Mouse (Mus musculus) embryonic facial prominence, embryonic 11.5 days (tissue): ENCODE measurements around the gene Gbf1. TPM values are rescaled to one million over a fixed set of nuclear protein-coding genes. Genes with fewer than 3 reads are reported as not detected.

Experiments used
- ATAC-seq: fragments of 200-750 bp; cut with Nextera tagmentation; replicated peaks from 2 replicates; pipeline ENCODE4 v1.8.0; 2017; ENCODE audit warnings: low read depth; ENCODE audit not compliant: insufficient number of reproducible peaks, low FRiP score, low TSS enrichment
- DNase-seq: peaks from one replicate; pipeline ENCODE4 v3.0.0-alpha.2; 2015; ENCODE audit warnings: low spot score
- H3K27ac ChIP-seq: fragments of 300-500 bp; sonication (generic); replicated peaks from 2 replicates; pipeline ENCODE4 v1.5.1; 2014; ENCODE audit warnings: mild to moderate bottlenecking, low read depth, low read length, control low read depth
- H3K27me3 ChIP-seq: fragments of 300-500 bp; sonication (generic); 2 replicates; pipeline ENCODE4 v1.6.1; 2014; ENCODE audit warnings: mild to moderate bottlenecking, low read length, moderate library complexity, mixed read lengths; ENCODE audit not compliant: control insufficient read depth, insufficient read depth
- H3K36me3 ChIP-seq: fragments of 300-500 bp; sonication (generic); replicated peaks from 2 replicates; pipeline ENCODE4 v1.6.1; 2014; ENCODE audit warnings: low read depth, mild to moderate bottlenecking, low read length, moderate library complexity, mixed read lengths; ENCODE audit not compliant: control insufficient read depth, insufficient read depth
- H3K4me1 ChIP-seq: fragments of 300-500 bp; sonication (generic); 2 replicates; pipeline ENCODE4 v1.6.1; 2014; ENCODE audit warnings: low read length, mixed read lengths; ENCODE audit not compliant: control insufficient read depth, insufficient read depth
- H3K4me2 ChIP-seq: fragments of 300-500 bp; sonication (generic); 2 replicates; pipeline ENCODE4 v1.6.1; 2014; ENCODE audit warnings: low read depth, mild to moderate bottlenecking, control low read depth, low read length, moderate library complexity
- H3K4me3 ChIP-seq: fragments of 300-500 bp; sonication (generic); 2 replicates; pipeline ENCODE4 v1.5.1; 2014; ENCODE audit warnings: low read depth, low read length, control low read depth
- H3K9ac ChIP-seq: fragments of 300-500 bp; sonication (generic); replicated peaks from 2 replicates; pipeline ENCODE4 v1.6.1; 2014; ENCODE audit warnings: mild to moderate bottlenecking, control low read depth, low read length
- H3K9me3 ChIP-seq: fragments of 300-500 bp; sonication (generic); replicated peaks from 2 replicates; pipeline ENCODE4 v1.6.1; 2016; ENCODE audit warnings: mild to moderate bottlenecking, low read length, inconsistent platforms, mixed read lengths; ENCODE audit not compliant: control insufficient read depth
- WGBS: fragments of 180-500 bp; shearing (Covaris S2); extraction: QIAGEN DNeasy Blood & Tissue Kit; methylation state at CpG from one replicate; pipeline ENCODE4 v1.1.7; 2014; 5-methylcytosine and 5-hydroxymethylcytosine counted together
- polyA plus RNA-seq: library from polyadenylated mRNA; unstranded; fragments of >200 nt; fragmentation: Nextera tagmentation; extraction: Ambion mirVana; gene quantifications from 2 replicates; pipeline ENCODE4 v1.2.1, GENCODE M21; 2014

Gene Gbf1
- polyA plus RNA-seq, 1 experiment from 2014 or later: 33.4 TPM

- Histone ChIP-seq H3K9ac (no peak overlapping the region), H3K4me1 (no peaks in the 10 kb centered on the region), H3K9me3 (no peaks in the 10 kb centered on the region), H3K27ac (no peak overlapping the region), H3K4me2 (no peak overlapping the region), H3K36me3 (no peaks in the 10 kb centered on the region), H3K4me3 (no peak overlapping the region), H3K27me3 (no peaks in the 10 kb centered on the region)
- DNase-seq: no peak
- ATAC-seq: no peak
- WGBS: 93% methylated on average over 3 of the region's 3 CpGs
These were observed 29.9 kb downstream of the Gbf1 start for GRCm38 (mm10) chr19:46182241-46182640.

- WGBS: 40% methylated on average over 3 of the region's 3 CpGs
- H3K27me3 ChIP-seq: no peaks in the 10 kb centered on the region
These were observed 34.3 kb downstream of the Gbf1 start for GRCm38 (mm10) chr19:46186611-46187010.

GRCm38 (mm10) chr19:46187203-46187602 lies 34.9 kb downstream of the Gbf1 start:
- no peaks in the 10 kb centered on the region for H3K36me3 ChIP-seq
- no peak overlapping the region for H3K4me3 ChIP-seq
- H3K9ac ChIP-seq: no peak overlapping the region
- WGBS: 75% methylated on average over 2 of the region's 2 CpGs
- H3K27ac ChIP-seq: no peak overlapping the region
- H3K4me1 ChIP-seq: no peaks in the 10 kb centered on the region
- H3K4me2 ChIP-seq: no peak overlapping the region
- ATAC-seq (no peak), DNase-seq (no peak)
- no peaks in the 10 kb centered on the region for H3K9me3 ChIP-seq
- H3K27me3 ChIP-seq: no peaks in the 10 kb centered on the region

More at GRCm38 (mm10) chr19:46186611-46187010, 34.3 kb downstream of the Gbf1 start:
- Histone ChIP-seq H3K9me3 (no peaks in the 10 kb centered on the region), H3K36me3 (no peaks in the 10 kb centered on the region), H3K27ac (no peak overlapping the region), H3K4me1 (no peaks in the 10 kb centered on the region), H3K9ac (no peak overlapping the region), H3K4me2 (no peak overlapping the region), H3K4me3 (no peak overlapping the region)
- DNase-seq (peak; percentile 2), ATAC-seq (no peak)

- no peak for ATAC-seq
- no peak overlapping the region for H3K27ac ChIP-seq
- H3K36me3 ChIP-seq: no peaks in the 10 kb centered on the region
- H3K4me1 ChIP-seq: no peaks in the 10 kb centered on the region
- DNase-seq: no peak
- no peaks in the 10 kb centered on the region for H3K9me3 ChIP-seq
- WGBS: 91% methylated on average over 3 of the region's 3 CpGs
- no peak overlapping the region for H3K9ac ChIP-seq
- no peak overlapping the region for H3K4me2 ChIP-seq
- no peaks in the 10 kb centered on the region for H3K27me3 ChIP-seq
- H3K4me3 ChIP-seq: no peak overlapping the region
These were observed 46.0 kb downstream of the Gbf1 start for GRCm38 (mm10) chr19:46198293-46198692.

GRCm38 (mm10) chr19:46198891-46199290 lies 46.6 kb downstream of the Gbf1 start:
- Histone ChIP-seq H3K4me1 (no peaks in the 10 kb centered on the region), H3K27ac (no peak overlapping the region), H3K36me3 (no peaks in the 10 kb centered on the region), H3K4me3 (no peak overlapping the region), H3K27me3 (no peaks in the 10 kb centered on the region), H3K9ac (no peak overlapping the region), H3K4me2 (no peak overlapping the region), H3K9me3 (no peaks in the 10 kb centered on the region)
- ATAC-seq (no peak), DNase-seq (no peak)
- 82% methylated on average over 5 of the region's 5 CpGs for WGBS

GRCm38 (mm10) chr19:46204166-46204565 lies 51.9 kb downstream of the Gbf1 start:
- Histone ChIP-seq H3K27ac (no peak overlapping the region), H3K4me1 (no peaks in the 10 kb centered on the region), H3K27me3 (no peaks in the 10 kb centered on the region), H3K36me3 (no peaks in the 10 kb centered on the region), H3K9me3 (no peaks in the 10 kb centered on the region), H3K9ac (no peak overlapping the region), H3K4me3 (no peak overlapping the region), H3K4me2 (no peak overlapping the region)
- DNase-seq (no peak), ATAC-seq (no peak)
- WGBS: 91% methylated on average over 6 of the region's 6 CpGs

- no peaks in the 10 kb centered on the region for H3K4me1 ChIP-seq
- DNase-seq (no peak), ATAC-seq (no peak)
- no peaks in the 10 kb centered on the region for H3K9me3 ChIP-seq
- WGBS: 93% methylated on average over 6 of the region's 6 CpGs
- H3K36me3 ChIP-seq: no peaks in the 10 kb centered on the region
- H3K27ac ChIP-seq: no peak overlapping the region
- H3K27me3 ChIP-seq: no peaks in the 10 kb centered on the region
- no peak overlapping the region for H3K9ac ChIP-seq
- H3K4me3 ChIP-seq: no peak overlapping the region
- H3K4me2 ChIP-seq: no peak overlapping the region
These were observed 53.4 kb downstream of the Gbf1 start for GRCm38 (mm10) chr19:46205680-46206079.

GRCm38 (mm10) chr19:46210951-46211350 lies 58.6 kb downstream of the Gbf1 start:
- no peak overlapping the region for H3K9ac ChIP-seq
- H3K27ac ChIP-seq: no peak overlapping the region
- H3K4me1 ChIP-seq: peaks cover 2% of the 10 kb centered on the region; the same call in 1 of the 2 replicates
- H3K4me2 ChIP-seq: no peak overlapping the region
- ATAC-seq (no peak), DNase-seq (no peak)
- H3K4me3 ChIP-seq: no peak overlapping the region
- H3K36me3 ChIP-seq: no peaks in the 10 kb centered on the region
- H3K9me3 ChIP-seq: no peaks in the 10 kb centered on the region
- H3K27me3 ChIP-seq: no peaks in the 10 kb centered on the region
